Mouse (Mus musculus): ENCODE data around the gene H2-D1. TPM values are rescaled to one million over a fixed set of nuclear protein-coding genes. Genes with fewer than 3 reads are reported as not detected.
"Not testable (repeated sequence)": the region's sequence is repeated elsewhere in the genome, so short reads cannot be mapped to it uniquely, and the experiment has no call there.

The H2-D1 gene
- total RNA-seq (2021) = 10 to 100 TPM; 22.1 to 26.7 TPM
- long read RNA-seq, transcript H2-D1-202 (8 exons, 2,102 nt) = major isoform, 39 of 56 reads
- long read RNA-seq, partial matches to known transcripts = 6 of 56 reads
- long read RNA-seq, other reads (novel, unspliced or antisense) = 11 of 56 reads

- DNase-seq (ENCODE audit: low spot score in 2 of 2) = peak; percentile 84 to 97
Measured at GRCm38 (mm10) chr17:35262664-35263522, at the start of gene H2-D1. TSS of gene H2-D1 (plus strand) at chr17:35262730.

- DNase-seq (ENCODE audit: low spot score in 2 of 2) = no peak
Measured at GRCm38 (mm10) chr17:35213071-35213470, 49.5 kb upstream of the H2-D1 start.

GRCm38 (mm10) chr17:35218516-35219193 is 43.9 kb upstream of the H2-D1 start:
- no peak for DNase-seq (ENCODE audit: low spot score in 2 of 2)

- DNase-seq (ENCODE audit: low spot score in 2 of 2) = peak in 1 of 2 experiments; percentile 33
Measured at GRCm38 (mm10) chr17:35219601-35220041, 42.9 kb upstream of the H2-D1 start.

GRCm38 (mm10) chr17:35220156-35220952 is 42.2 kb upstream of the H2-D1 start, which contains the start of gene Gm16181:
TSS of gene Gm16181 (plus strand) at chr17:35220834.
- no peak for DNase-seq (ENCODE audit: low spot score in 2 of 2)

GRCm38 (mm10) chr17:35222299-35222698 is 40.2 kb upstream of the H2-D1 start:
- DNase-seq (ENCODE audit: low spot score in 2 of 2) = no peak

GRCm38 (mm10) chr17:35224641-35225040 is 37.9 kb upstream of the H2-D1 start:
- DNase-seq (ENCODE audit: low spot score in 2 of 2) = no peak

- DNase-seq (ENCODE audit: low spot score in 2 of 2) = no peak
Measured at GRCm38 (mm10) chr17:35225456-35225855, 37.1 kb upstream of the H2-D1 start.

- no peak for DNase-seq (ENCODE audit: low spot score in 2 of 2)
Measured at GRCm38 (mm10) chr17:35226561-35227046, 35.9 kb upstream of the H2-D1 start.

- DNase-seq (ENCODE audit: low spot score in 2 of 2) = no peak
Measured at GRCm38 (mm10) chr17:35231022-35231421, 31.5 kb upstream of the H2-D1 start.

- peak; percentile 64 to 89 for DNase-seq (ENCODE audit: low spot score in 2 of 2)
Measured at GRCm38 (mm10) chr17:35232043-35232442, 30.5 kb upstream of the H2-D1 start.

- no peak for DNase-seq (ENCODE audit: low spot score in 2 of 2)
Measured at GRCm38 (mm10) chr17:35232659-35233058, 29.9 kb upstream of the H2-D1 start.

- DNase-seq (ENCODE audit: low spot score in 2 of 2) = peak in 1 of 2 experiments; percentile 64
Measured at GRCm38 (mm10) chr17:35233114-35233980, 29.2 kb upstream of the H2-D1 start, which contains the start of gene Atp6v1g2. TSS of gene Atp6v1g2 (plus strand) at chr17:35233660.

GRCm38 (mm10) chr17:35234090-35234489 is 28.4 kb upstream of the H2-D1 start:
- DNase-seq (ENCODE audit: low spot score in 2 of 2) = not testable (repeated sequence)

GRCm38 (mm10) chr17:35234903-35235302 is 27.6 kb upstream of the H2-D1 start:
- DNase-seq (ENCODE audit: low spot score in 2 of 2) = no peak

- DNase-seq (ENCODE audit: low spot score in 2 of 2) = peak; percentile 90 to 96
Measured at GRCm38 (mm10) chr17:35235614-35236389, 26.7 kb upstream of the H2-D1 start, which contains the start of gene Nfkbil1. TSS of gene Nfkbil1 (minus strand) at chr17:35235792.

- peak; percentile 99 to 100 for DNase-seq (ENCODE audit: low spot score in 2 of 2)
Measured at GRCm38 (mm10) chr17:35236390-35236746, 26.2 kb upstream of the H2-D1 start.

- no peak for DNase-seq (ENCODE audit: low spot score in 2 of 2)
Measured at GRCm38 (mm10) chr17:35236996-35237395, 25.5 kb upstream of the H2-D1 start.

- DNase-seq (ENCODE audit: low spot score in 2 of 2) = no peak
Measured at GRCm38 (mm10) chr17:35237504-35237903, 25.0 kb upstream of the H2-D1 start.

Measured in layer of hippocampus, adult 18-20 months (tissue).